Mouse (Mus musculus) inflammation-experienced regulatory T-cells, adult 16 weeks (primary cell): Measurements from ENCODE around the gene Cldn3. TPM values are rescaled to one million over a fixed set of nuclear protein-coding genes. Genes with fewer than 3 reads are reported as not detected.

Experiments
- polyA plus RNA-seq: library from polyadenylated mRNA; unstranded; fragments of 100-300 nt; shearing (Covaris generic); gene quantifications from one replicate; pipeline ENCODE4 v1.2.1, GENCODE M21; 2017

The Cldn3 gene
- not detected for polyA plus RNA-seq

DNA sequence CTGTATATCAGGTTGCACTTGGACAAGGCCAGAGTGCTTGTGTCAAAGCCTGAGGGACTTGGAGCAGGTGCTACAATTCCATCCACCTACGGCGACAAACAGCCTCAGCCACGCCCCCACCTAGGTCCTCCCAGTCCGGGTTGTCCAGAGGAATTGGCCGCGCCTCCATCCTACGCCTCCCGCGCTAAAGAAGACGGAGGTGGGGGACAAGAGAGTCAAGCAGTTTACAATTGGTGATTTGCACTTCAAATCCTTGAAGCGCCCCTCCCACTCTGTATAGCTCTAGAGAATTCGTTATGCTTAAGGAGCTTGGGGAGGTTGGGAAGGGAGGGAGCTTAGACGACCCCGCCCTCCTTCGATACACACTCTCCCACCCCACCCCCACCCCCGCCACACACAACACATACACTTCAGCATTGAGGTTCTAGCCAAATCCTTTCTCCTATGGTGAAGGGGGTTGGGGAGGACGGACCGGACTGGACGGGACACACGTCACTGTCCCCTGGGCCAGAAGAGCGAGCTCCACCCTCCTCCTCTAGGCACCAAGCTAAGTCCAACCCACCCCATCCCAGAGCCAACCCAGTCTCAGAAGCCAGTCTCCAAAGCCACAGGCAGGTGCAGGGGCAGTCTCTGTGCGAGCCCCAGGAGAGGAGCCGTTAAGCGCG is at the start of gene Cldn3:
Gene Cldn3 (plus strand): TSS at position 582 of the 665 bp plus-strand sequence.

DNA sequence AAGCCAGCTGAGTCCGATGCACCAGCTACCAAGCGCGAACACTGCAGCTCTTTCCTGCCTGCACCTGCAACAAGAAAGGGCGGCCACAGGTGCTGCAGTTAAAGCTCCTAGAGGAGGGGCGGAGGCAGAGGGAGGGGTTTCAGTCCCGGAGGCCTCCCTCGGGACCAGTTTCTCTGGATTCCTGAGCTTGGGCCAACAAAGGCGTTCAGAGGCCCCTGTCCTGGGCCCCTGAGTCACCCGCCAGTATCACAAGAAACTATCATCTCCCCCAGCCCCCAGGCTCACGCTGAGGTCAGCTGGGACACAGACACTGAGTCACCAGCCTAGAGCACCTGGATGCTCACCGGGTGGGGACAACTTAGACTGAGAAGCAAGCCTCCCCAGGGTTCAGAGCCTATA is 39.2 kb upstream of the Cldn3 start, which contains the start of gene Cldn4:
Gene Cldn4 (minus strand): TSS at position 78 of the 399 bp plus-strand sequence.

DNA sequence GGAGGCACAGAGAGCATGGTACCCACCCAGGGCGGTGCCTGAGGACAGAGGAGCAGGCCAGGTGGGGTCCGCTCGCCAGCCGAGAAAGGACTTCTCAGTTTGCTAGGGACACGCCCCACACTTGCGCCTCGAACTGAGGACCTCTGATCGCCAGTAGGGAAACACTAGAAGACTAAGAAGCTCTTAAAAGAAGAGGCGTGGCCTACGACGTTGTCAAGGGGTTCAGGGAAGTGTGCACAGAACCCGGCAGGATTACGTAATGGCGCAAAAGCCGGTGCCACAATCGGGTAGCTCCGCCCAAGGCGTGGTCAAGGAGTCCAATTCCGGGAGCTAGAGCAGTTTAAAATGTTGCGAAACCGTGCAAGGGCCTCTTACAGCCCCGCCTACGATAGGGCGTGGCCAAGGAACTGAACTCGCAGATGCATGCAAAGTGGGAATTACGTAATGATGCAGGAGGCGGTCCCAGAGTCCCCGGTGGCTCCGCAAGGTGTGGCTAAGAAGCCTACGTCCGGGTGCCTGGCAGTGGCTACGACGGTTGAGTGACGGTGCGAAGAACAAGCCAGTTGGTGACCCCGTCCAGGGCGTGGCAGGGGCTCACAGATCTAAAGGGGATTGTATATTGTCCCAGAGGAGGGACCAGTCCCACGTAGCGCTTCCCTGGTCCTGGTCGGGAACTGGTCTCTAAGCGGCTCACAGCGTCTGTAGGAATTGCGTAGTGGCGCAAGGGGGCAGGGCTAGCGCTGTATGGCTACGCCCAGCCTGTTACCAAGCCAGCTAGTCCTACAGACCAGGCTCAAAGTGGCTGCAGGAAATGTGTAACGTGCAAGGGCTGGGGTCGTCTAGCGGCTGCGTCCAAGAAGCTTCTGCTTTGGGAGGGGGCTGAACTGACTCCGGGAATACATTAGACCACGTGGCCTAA is 22.9 kb downstream of the Cldn3 start, which contains the start of gene Abhd11:
Gene Abhd11 (plus strand): TSS at position 482 of the 919 bp plus-strand sequence.

DNA sequence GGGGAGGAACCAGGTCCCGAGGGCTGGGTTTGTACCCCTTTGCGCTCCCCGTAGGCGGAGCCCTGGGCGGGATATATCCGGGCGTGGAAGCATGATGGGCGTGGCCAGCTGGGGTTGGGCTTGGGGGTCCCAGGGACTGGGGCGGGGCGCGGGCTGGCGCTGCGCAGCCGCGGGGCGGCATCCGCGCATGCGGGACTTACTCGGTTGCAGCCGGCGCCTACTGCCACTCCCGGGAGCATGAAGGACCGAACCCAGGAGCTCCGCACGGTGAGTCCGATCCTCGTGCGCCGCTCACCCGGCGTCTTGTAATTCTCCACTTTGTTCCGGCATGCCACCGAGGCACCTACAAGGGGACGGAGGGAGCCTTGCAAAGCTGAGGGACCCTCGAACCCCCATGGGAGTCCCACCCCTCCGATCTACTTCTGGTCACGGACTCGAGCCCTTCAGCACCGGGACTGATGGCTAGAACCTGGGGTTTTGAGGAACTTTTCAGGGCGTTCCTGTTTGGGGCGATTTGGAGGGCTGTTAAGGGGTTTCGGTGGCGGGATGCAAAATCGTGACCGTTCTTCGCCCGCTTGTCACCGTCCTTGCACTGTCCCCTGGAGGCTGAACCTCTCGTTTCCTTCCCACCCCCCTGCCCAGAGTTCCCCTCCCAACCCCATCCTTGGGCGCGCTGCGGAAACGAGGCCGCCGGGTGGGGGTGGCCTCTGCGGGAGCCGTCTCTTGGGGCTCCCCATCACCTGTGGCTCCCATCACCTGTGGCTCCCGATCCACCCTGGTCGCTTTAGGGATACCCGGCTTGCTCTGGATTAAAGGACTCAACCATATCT is 37.5 kb downstream of the Cldn3 start, which contains the start of gene Stx1a:
Gene Stx1a (plus strand): TSS at position 139 of the 830 bp plus-strand sequence.

Other genes with a start within 250 kb of the Cldn3 start
- gene Eln, start 238.9 kb upstream of the Cldn3 start, polyA plus RNA-seq: not detected
- not detected for gene Tmem270, start 79.5 kb upstream of the Cldn3 start, polyA plus RNA-seq
- gene Cldn13, start 70.7 kb upstream of the Cldn3 start, polyA plus RNA-seq: 0.28 TPM
- 10.1 TPM for gene Mettl27, start 53.8 kb upstream of the Cldn3 start, polyA plus RNA-seq
- gene Cldn4, start 39.3 kb upstream of the Cldn3 start, polyA plus RNA-seq: not detected
- gene Abhd11, start 22.9 kb downstream of the Cldn3 start, polyA plus RNA-seq: 73.7 TPM
- 16.7 TPM for gene Stx1a, start 37.3 kb downstream of the Cldn3 start, polyA plus RNA-seq
- gene Dnajc30, start 78.0 kb downstream of the Cldn3 start, polyA plus RNA-seq: 24.3 TPM
- 114 TPM for gene Bud23, start 78.7 kb downstream of the Cldn3 start, polyA plus RNA-seq
- gene Vps37d, start 92.1 kb downstream of the Cldn3 start, polyA plus RNA-seq: not detected
- 0.32 TPM for gene Mlxipl, start 103.7 kb downstream of the Cldn3 start, polyA plus RNA-seq
- gene Tbl2, start 163.4 kb downstream of the Cldn3 start, polyA plus RNA-seq: 22.6 TPM
- 87.7 TPM for gene Bcl7b, start 182.1 kb downstream of the Cldn3 start, polyA plus RNA-seq
- gene Baz1b, start 201.1 kb downstream of the Cldn3 start, polyA plus RNA-seq: 19.5 TPM